Mouse (Mus musculus): Measurements from ENCODE around the gene Crybg1.
A peak's percentile ranks its signal among the peaks of the same experiment; 100 is the strongest.
"Not testable (repeated sequence)": the region's sequence is repeated elsewhere in the genome, so short reads cannot be mapped to it uniquely, and the experiment has no call there.

The Crybg1 gene

GRCm38 (mm10) chr10:44005677-44006641 lies 142.7 kb downstream of the Crybg1 start:
- peak; percentile 69 to 80 for DNase-seq

GRCm38 (mm10) chr10:44004221-44004751 lies 144.4 kb downstream of the Crybg1 start:
- peak; percentile 60 to 73 for DNase-seq

GRCm38 (mm10) chr10:44003551-44004151 lies 145.0 kb downstream of the Crybg1 start:
- DNase-seq = peak; percentile 70 to 79

GRCm38 (mm10) chr10:44002995-44003524 lies 145.6 kb downstream of the Crybg1 start:
- DNase-seq = no peak

GRCm38 (mm10) chr10:44002004-44002940 lies 146.4 kb downstream of the Crybg1 start:
- peak; percentile 19 to 28 for DNase-seq

- no peak for DNase-seq
These were observed 148.3 kb downstream of the Crybg1 start for GRCm38 (mm10) chr10:44000156-44000865.

GRCm38 (mm10) chr10:43998503-43999082 lies 150.1 kb downstream of the Crybg1 start:
- DNase-seq = no peak

- DNase-seq = no peak
These were observed 150.6 kb downstream of the Crybg1 start for GRCm38 (mm10) chr10:43998023-43998422.

- no peak for DNase-seq
These were observed 151.4 kb downstream of the Crybg1 start for GRCm38 (mm10) chr10:43997276-43997675.

- no peak for DNase-seq
These were observed 152.6 kb downstream of the Crybg1 start for GRCm38 (mm10) chr10:43995858-43996650.

GRCm38 (mm10) chr10:43993198-43993597 lies 155.5 kb downstream of the Crybg1 start:
- DNase-seq = no peak

GRCm38 (mm10) chr10:43992506-43992905 lies 156.1 kb downstream of the Crybg1 start:
- no peak for DNase-seq

GRCm38 (mm10) chr10:43991268-43991667 lies 157.4 kb downstream of the Crybg1 start:
- DNase-seq = no peak

GRCm38 (mm10) chr10:43983866-43984265 lies 164.8 kb downstream of the Crybg1 start:
- DNase-seq = no peak

GRCm38 (mm10) chr10:43983241-43983640 lies 165.4 kb downstream of the Crybg1 start:
- DNase-seq = no peak

- no peak for DNase-seq
These were observed 166.2 kb downstream of the Crybg1 start for GRCm38 (mm10) chr10:43982470-43982869.

GRCm38 (mm10) chr10:43980742-43981141 lies 167.9 kb downstream of the Crybg1 start:
- not testable (repeated sequence) for DNase-seq

- no peak for DNase-seq
These were observed 168.6 kb downstream of the Crybg1 start for GRCm38 (mm10) chr10:43980080-43980479.

- peak; percentile 26 to 51 for DNase-seq
These were observed 171.3 kb downstream of the Crybg1 start for GRCm38 (mm10) chr10:43977353-43977752.

GRCm38 (mm10) chr10:43973244-43973643 lies 175.4 kb downstream of the Crybg1 start:
- DNase-seq = no peak

Data from kidney, postnatal 4 days (tissue).